Mouse (Mus musculus): Measurements from ENCODE around the gene Olfr166. TPM values are rescaled to one million over a fixed set of nuclear protein-coding genes. Genes with fewer than 3 reads are reported as not detected.
"Not testable (repeated sequence)": the region's sequence is repeated elsewhere in the genome, so short reads cannot be mapped to it uniquely, and the experiment has no call there.

Olfr166 gene
- not detected in 2 replicates for polyA plus RNA-seq (2015; fragmentation: Nextera tagmentation; extraction: Ambion mirVana)

DNA sequence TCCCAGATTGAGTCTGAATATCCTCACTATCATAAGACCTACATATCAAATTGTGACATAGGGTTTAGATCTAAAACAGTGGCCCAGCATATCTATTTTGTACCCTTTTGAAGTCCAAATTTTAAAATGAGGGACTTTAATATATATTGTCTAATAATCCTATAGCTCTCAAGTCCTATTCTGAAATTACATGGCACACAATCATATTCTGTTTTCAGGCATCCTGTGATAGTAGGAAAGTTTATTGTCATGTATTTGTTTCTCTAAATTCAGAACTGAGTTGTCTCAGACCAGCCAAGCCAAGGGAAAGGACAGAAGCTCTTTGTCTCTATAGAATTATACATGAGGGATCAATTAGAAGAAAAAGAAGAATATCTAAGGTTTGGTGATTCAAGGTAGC is at the start of gene Olfr166:
TSS of gene Olfr166 (plus strand) at position 301 of the 400 bp plus-strand sequence.
- Histone ChIP-seq H3K36me3 (no peaks in the 10 kb centered on the region), H3K27ac (replicated peaks) (no peak within 1 kb of the TSS), H3K4me3 (no peak within 1 kb of the TSS), H3K4me1 (no peaks in the 10 kb centered on the region), H3K4me2 (replicated peaks) (no peak within 1 kb of the TSS), H3K9ac (replicated peaks) (no peak within 1 kb of the TSS), H3K27me3 (no peaks in the 10 kb centered on the region), H3K9me3 (peaks cover 4% of the 10 kb centered on the region; the same call in 1 of the 2 replicates)
- ATAC-seq (replicated peaks): no peak

DNA sequence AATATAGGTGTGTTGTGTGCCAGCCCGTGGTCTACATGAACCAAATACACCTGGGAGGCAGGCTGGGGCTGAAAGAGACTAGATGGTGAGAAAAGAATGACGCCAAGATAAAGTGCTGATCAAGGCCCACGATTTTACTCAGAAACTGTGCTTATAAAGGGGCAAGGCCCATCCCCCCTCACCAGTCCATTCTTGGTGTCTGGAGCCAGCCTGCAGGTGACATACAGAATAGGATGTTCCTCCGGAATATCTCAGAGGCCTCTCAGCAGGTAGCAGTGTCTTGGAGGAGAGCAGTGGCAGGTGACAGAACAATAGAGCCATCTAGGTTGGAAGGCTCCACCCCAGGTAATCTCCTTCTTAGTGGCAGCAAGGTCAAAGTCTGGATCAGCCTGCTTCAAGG is 24.8 kb upstream of the Olfr166 start:
- H3K4me3 ChIP-seq; ATAC-seq (replicated peaks); H3K9ac ChIP-seq (replicated peaks); H3K4me1 ChIP-seq; H3K36me3 ChIP-seq; H3K27ac ChIP-seq (replicated peaks); H3K9me3 ChIP-seq; H3K4me2 ChIP-seq (replicated peaks); H3K27me3 ChIP-seq: not testable (repeated sequence)
- 79% methylated on average over 4 of the region's 4 CpGs for WGBS

DNA sequence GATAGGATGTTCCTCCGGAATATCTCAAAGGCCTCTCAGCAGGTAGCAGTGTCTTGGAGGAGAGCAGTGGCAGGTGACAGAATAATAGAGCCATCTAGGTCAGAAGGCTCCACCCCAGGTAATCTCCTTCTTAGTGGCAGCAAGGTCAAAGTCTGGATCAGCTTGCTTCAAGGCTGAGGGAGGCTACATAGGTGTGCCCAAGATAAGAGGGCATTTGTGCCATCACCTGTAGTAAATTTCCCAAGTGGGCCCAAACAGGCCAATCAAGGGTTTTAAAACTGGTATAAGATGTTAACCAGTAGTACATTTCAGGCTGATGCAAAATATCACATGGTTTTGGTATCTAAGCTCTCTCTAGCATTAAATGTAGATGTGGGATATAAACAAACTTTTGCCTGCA is 19.1 kb upstream of the Olfr166 start:
- Histone ChIP-seq H3K27ac (replicated peaks) (no peak overlapping the region), H3K4me1 (no peaks in the 10 kb centered on the region), H3K36me3 (no peaks in the 10 kb centered on the region), H3K4me2 (replicated peaks) (no peak overlapping the region), H3K4me3 (no peak overlapping the region), H3K27me3 (no peaks in the 10 kb centered on the region), H3K9ac (replicated peaks) (no peak overlapping the region), H3K9me3 (no peaks in the 10 kb centered on the region; the same call in 1 of the 2 replicates)
- 83% methylated on average over 1 of the region's 1 CpGs for WGBS
- no peak for ATAC-seq (replicated peaks)

DNA sequence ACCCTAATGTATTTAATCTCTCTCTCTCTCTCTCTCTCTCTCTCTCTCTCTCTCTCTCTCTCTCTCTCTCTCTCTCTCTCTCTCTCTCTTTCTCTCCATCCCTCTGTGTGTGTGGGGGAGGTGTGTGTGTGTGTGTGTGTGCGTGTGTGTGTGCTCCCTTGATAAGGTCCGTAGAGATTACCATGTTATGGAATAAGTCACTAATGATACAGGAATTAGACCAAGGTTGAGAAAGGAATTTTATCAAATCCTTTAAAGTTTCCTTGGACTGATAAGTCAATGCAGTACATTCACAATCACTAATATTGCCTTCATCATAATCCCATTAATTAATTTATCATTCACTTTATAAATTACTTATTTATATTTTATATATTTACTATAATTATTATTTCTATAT is 38.7 kb downstream of the Olfr166 start, which contains the start of gene Olfr167:
TSS of gene Olfr167 (minus strand) at position 101 of the 400 bp plus-strand sequence.
- 80% methylated on average over 2 of the region's 2 CpGs for WGBS
- ATAC-seq (replicated peaks): no peak
- H3K4me2 ChIP-seq (replicated peaks): no peak within 1 kb of the TSS
- no peak within 1 kb of the TSS for H3K4me3 ChIP-seq
- no peaks in the 10 kb centered on the region for H3K27me3 ChIP-seq
- H3K4me1 ChIP-seq: no peaks in the 10 kb centered on the region
- no peaks in the 10 kb centered on the region for H3K9me3 ChIP-seq
- no peaks in the 10 kb centered on the region for H3K36me3 ChIP-seq
- H3K27ac ChIP-seq (replicated peaks): no peak within 1 kb of the TSS
- no peak within 1 kb of the TSS for H3K9ac ChIP-seq (replicated peaks)

DNA sequence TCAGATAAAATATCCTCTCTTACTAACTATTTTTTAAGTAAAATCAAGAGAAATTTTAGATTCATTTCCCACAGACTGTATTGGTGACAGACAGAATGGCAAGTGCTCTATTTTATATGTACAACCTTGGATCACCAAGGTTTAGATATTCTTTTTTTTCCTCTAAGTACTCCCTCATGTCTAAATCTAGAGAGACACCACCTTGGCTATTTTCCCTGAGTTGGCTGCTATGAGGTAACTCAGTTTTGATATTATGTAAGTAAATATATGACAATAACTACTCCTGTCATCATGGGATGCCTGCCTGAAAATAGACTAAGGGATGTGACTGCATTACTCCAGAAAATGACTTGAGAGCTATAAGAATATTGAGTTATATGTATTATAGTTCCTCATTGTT is 52.0 kb downstream of the Olfr166 start, which contains the start of gene Olfr168:
TSS of gene Olfr168 (minus strand) at position 101 of the 400 bp plus-strand sequence.
- Histone ChIP-seq H3K27me3 (no peaks in the 10 kb centered on the region), H3K27ac (replicated peaks) (no peak within 1 kb of the TSS), H3K36me3 (no peaks in the 10 kb centered on the region), H3K4me1 (no peaks in the 10 kb centered on the region), H3K9ac (replicated peaks) (no peak within 1 kb of the TSS), H3K9me3 (no peaks in the 10 kb centered on the region), H3K4me3 (no peak within 1 kb of the TSS), H3K4me2 (replicated peaks) (no peak within 1 kb of the TSS)
- ATAC-seq (replicated peaks): no peak

Other genes with a start within 250 kb of the Olfr166 start
- not detected in 2 replicates for gene Olfr164, start 169.6 kb upstream of the Olfr166 start, polyA plus RNA-seq (2015; fragmentation: Nextera tagmentation; extraction: Ambion mirVana)
- gene Olfr165, start 60.6 kb upstream of the Olfr166 start, polyA plus RNA-seq (2015; fragmentation: Nextera tagmentation; extraction: Ambion mirVana): not detected in 2 replicates
- not detected in 2 replicates for gene Olfr167, start 38.6 kb downstream of the Olfr166 start, polyA plus RNA-seq (2015; fragmentation: Nextera tagmentation; extraction: Ambion mirVana)
- gene Olfr168, start 51.9 kb downstream of the Olfr166 start, polyA plus RNA-seq (2015; fragmentation: Nextera tagmentation; extraction: Ambion mirVana): not detected in 2 replicates
- not detected in 2 replicates for gene Olfr169, start 88.1 kb downstream of the Olfr166 start, polyA plus RNA-seq (2015; fragmentation: Nextera tagmentation; extraction: Ambion mirVana)
- gene Olfr170, start 128.2 kb downstream of the Olfr166 start, polyA plus RNA-seq (2015; fragmentation: Nextera tagmentation; extraction: Ambion mirVana): not detected in 2 replicates
- gene Olfr171, start 146.2 kb downstream of the Olfr166 start, polyA plus RNA-seq (2015; fragmentation: Nextera tagmentation; extraction: Ambion mirVana): not detected in 2 replicates
- gene Lamp3, start 222.7 kb downstream of the Olfr166 start, polyA plus RNA-seq (2015; fragmentation: Nextera tagmentation; extraction: Ambion mirVana): not detected in 2 replicates